Mouse (Mus musculus) ovary, postnatal 36 days (tissue): Measurements from ENCODE around the gene Treml1.

Source experiments
- DNase-seq: peaks from one replicate; pipeline ENCODE4 v3.0.0; 2022; ENCODE audit warnings: low spot score, mixed read lengths

The Treml1 gene

GRCm38 (mm10) chr17:48409380-48410298, 49.9 kb downstream of the Treml1 start, which contains the start of the genes Nfya and Oard1:
TSS of gene Nfya (minus strand) at chr17:48409906.
TSS of gene Oard1 (plus strand) at chr17:48410014.
- DNase-seq, result peak; percentile 100

GRCm38 (mm10) chr17:48410299-48410785, 50.6 kb downstream of the Treml1 start:
- DNase-seq, result no peak

- DNase-seq, result no peak
These were observed 51.5 kb downstream of the Treml1 start for GRCm38 (mm10) chr17:48411241-48411640.

GRCm38 (mm10) chr17:48416011-48416410, 56.3 kb downstream of the Treml1 start:
- DNase-seq, result no peak
